Comparison of ENCODE assay signal across 7 mouse cellular contexts in the genomic region with DNA sequence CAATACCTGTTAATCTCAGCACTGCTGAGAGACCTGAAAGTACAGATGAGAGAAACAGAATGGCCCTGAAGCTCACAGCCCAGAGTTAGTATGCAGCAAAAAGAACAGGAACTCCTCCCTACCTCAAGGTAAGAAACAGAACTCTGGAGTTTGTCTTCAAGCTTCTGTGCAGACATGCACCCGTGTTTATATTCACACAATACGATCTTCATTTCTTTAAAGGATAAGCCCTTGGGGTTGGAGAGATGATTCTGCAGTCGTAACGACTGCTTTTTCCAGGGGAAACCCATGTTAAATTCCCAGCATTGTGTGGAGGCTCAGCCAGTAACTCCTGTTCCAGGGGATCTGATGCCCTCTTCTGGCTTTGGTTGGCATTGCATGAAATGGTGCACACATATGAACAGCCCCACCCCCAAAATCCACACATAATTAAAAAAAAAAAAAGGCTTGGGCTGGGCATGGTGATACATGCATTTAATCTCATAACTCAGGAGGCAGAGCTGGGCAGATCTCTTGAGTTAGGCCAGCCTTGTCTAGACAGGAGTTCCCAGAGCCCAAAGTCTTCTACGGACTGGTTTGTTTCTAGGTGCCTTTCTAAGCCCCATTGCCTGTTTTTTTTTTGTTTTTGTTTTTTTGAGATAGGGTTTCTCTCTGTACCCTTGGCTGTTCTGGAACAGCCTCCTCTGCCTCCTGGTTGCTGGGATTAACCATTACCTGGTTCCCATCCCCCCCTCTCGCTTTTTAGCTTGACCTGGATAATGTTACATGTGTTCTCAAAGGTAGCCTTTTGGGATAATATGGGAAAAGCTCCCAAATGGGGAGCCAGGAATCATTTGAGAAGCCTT. TPM values are rescaled to one million over a fixed set of nuclear protein-coding genes. Genes with fewer than 3 reads are reported as not detected.
DNase-seq lines count a peak whose midpoint lies in the region; ATAC-seq lines count a peak whose summit lies in the region.

No protein-coding gene starts in this region.

- H3K4me2 ChIP-seq in forebrain, embryonic 13.5 days, result no peak overlapping the region
- no peak overlapping the region for H3K4me2 ChIP-seq in hindbrain, embryonic 12.5 days (replicated peaks)

- no peak overlapping the region for H3K4me3 ChIP-seq in forebrain, embryonic 13.5 days
- no peak overlapping the region for H3K4me3 ChIP-seq in hindbrain, embryonic 12.5 days

- 53% methylated on average over 6 of the region's 6 CpGs for WGBS in forebrain, embryonic 13.5 days
- 49% methylated on average over 6 of the region's 6 CpGs for WGBS in hindbrain, embryonic 12.5 days

- no peaks in the 10 kb centered on the region for H3K9me3 ChIP-seq in forebrain, embryonic 13.5 days (replicated peaks)
- no peaks in the 10 kb centered on the region for H3K9me3 ChIP-seq in hindbrain, embryonic 12.5 days (replicated peaks)

- no peak overlapping the region for H3K9ac ChIP-seq in forebrain, embryonic 13.5 days
- no peak overlapping the region for H3K9ac ChIP-seq in hindbrain, embryonic 12.5 days

- H3K4me1 ChIP-seq in forebrain, embryonic 13.5 days, result no peaks in the 10 kb centered on the region
- 0 out of 2 replicates have a peak, but pooled peaks cover 3% of the 10 kb centered on the region for H3K4me1 ChIP-seq in hindbrain, embryonic 12.5 days

- peak; percentile 77 for ATAC-seq in forebrain, embryonic 13.5 days
- ATAC-seq in hindbrain, embryonic 12.5 days (ENCODE audit: low FRiP score), result peak; percentile 63; the same call in 1 of the 2 replicates

- H3K27ac ChIP-seq in forebrain, embryonic 13.5 days, result no peak overlapping the region
- 0 out of 2 replicates have a peak overlapping the region, but pooled peaks have one; percentile 5 for H3K27ac ChIP-seq in hindbrain, embryonic 12.5 days

- peaks cover 39% of the 10 kb centered on the region for H3K36me3 ChIP-seq in forebrain, embryonic 13.5 days (ENCODE audit: poor library complexity, severe bottlenecking)
- peaks cover 32% of the 10 kb centered on the region for H3K36me3 ChIP-seq in hindbrain, embryonic 12.5 days

- H3K27me3 ChIP-seq in forebrain, embryonic 13.5 days, result no peaks in the 10 kb centered on the region
- H3K27me3 ChIP-seq in hindbrain, embryonic 12.5 days, result no peaks in the 10 kb centered on the region

- peak; percentile 26 for DNase-seq in MEL-GATA-1-ER (ENCODE audit: extremely low read depth, low read depth)
- DNase-seq in c-Kit-positive CD71-negative TER-119-negative erythroid progenitor cells, embryonic 14.5 days (ENCODE audit: low read depth), result peak; percentile 66
- peak; percentile 83 to 84 for DNase-seq in layer of hippocampus, postnatal 10 days (ENCODE audit: low spot score in 2 of 2)
- peak; percentile 86 for DNase-seq in lung, postnatal 10 days
- DNase-seq in right cerebral cortex, postnatal 10 days (ENCODE audit: low spot score in 2 of 2), result peak; percentile 73 to 81

RNA-seq across cellular contexts. Expression of a gene that starts 1.8 kb away (rescaled TPM):
- 3.2 and 3.9 TPM in 2 replicates for polyA plus RNA-seq in forebrain, embryonic 13.5 days (2015; fragmentation: Nextera tagmentation; extraction: Ambion mirVana)
- polyA plus RNA-seq in hindbrain, embryonic 12.5 days (2016; fragmentation: Nextera tagmentation; extraction: Ambion mirVana), result 6.4 and 9.4 TPM in 2 replicates
- total RNA-seq in layer of hippocampus, postnatal 10 days (2021), result 1 to 10 TPM; 3.2 to 4.5 TPM

RNA-seq across cellular contexts. Expression of a gene that starts 11.9 kb away (rescaled TPM):
- not detected in 2 replicates for polyA plus RNA-seq in forebrain, embryonic 13.5 days (2015; fragmentation: Nextera tagmentation; extraction: Ambion mirVana)
- 0.15 and 0.59 TPM in 2 replicates for polyA plus RNA-seq in hindbrain, embryonic 12.5 days (2016; fragmentation: Nextera tagmentation; extraction: Ambion mirVana)
- total RNA-seq in layer of hippocampus, postnatal 10 days (2021), result under 1 TPM; 0.40 to 0.55 TPM

RNA-seq across cellular contexts. Expression of a gene that starts 24.6 kb away (rescaled TPM):
- 452 and 476 TPM in 2 replicates for polyA plus RNA-seq in forebrain, embryonic 13.5 days (2015; fragmentation: Nextera tagmentation; extraction: Ambion mirVana)
- polyA plus RNA-seq in hindbrain, embryonic 12.5 days (2016; fragmentation: Nextera tagmentation; extraction: Ambion mirVana), result 502 and 538 TPM in 2 replicates
- total RNA-seq in layer of hippocampus, postnatal 10 days (2021), result 100 to 1,000 TPM; 423 to 445 TPM

RNA-seq across cellular contexts. Expression of a gene that starts 45.3 kb away (rescaled TPM):
- 7.9 and 10.1 TPM in 2 replicates for polyA plus RNA-seq in forebrain, embryonic 13.5 days (2015; fragmentation: Nextera tagmentation; extraction: Ambion mirVana)
- 10.4 and 12.0 TPM in 2 replicates for polyA plus RNA-seq in hindbrain, embryonic 12.5 days (2016; fragmentation: Nextera tagmentation; extraction: Ambion mirVana)
- total RNA-seq in layer of hippocampus, postnatal 10 days (2021), result 10 to 100 TPM; 15.0 to 17.0 TPM

Comparison
In these comparisons a context has a peak if more than half of its experiments do, and no peak if none do; other contexts are left out.
1. DNase-seq: peak in every context shown above with its lines; median percentile 86 in lung, postnatal 10 days; 84 in layer of hippocampus, postnatal 10 days; 77 in right cerebral cortex, postnatal 10 days; 66 in c-Kit-positive CD71-negative TER-119-negative erythroid progenitor cells, embryonic 14.5 days; 26 in MEL-GATA-1-ER.